8 mouse cellular contexts compared by ENCODE assay signal in genomic region chr5:134887447-134888335, GRCm38 (mm10). TPM values are rescaled to one million over a fixed set of nuclear protein-coding genes. Genes with fewer than 3 reads are reported as not detected.
DNase-seq lines count a peak whose midpoint lies in the region; ATAC-seq and TF ChIP-seq lines count a peak whose summit lies in the region.
"Had no signal": no experiment of that assay in that cellular context is flagged by ENCODE, and none has a peak within 500 bp of the region (broad histone marks: within the 10 kb centered on the region; RNA-seq: fewer than 3 reads in every experiment).

No protein-coding gene starts in this region.

- no peak for TF ChIP-seq EP300 in liver, postnatal 0 days (IDR thresholded peaks at IDR 0.05; ENCODE audit: low read depth)

- no peaks in the 10 kb centered on the region for H3K36me3 ChIP-seq in liver, postnatal 0 days (replicated peaks; ENCODE audit: insufficient read depth, low read length)

- no peak for ATAC-seq in liver, postnatal 0 days
- ATAC-seq in activated CD4-positive, CD25-positive, alpha-beta regulatory T cell, adult 4 months, result no peak
- no peak for ATAC-seq in megakaryocyte progenitor cell, adult 5-6 weeks (replicated peaks; ENCODE audit: poor library complexity)

- intact Hi-C loops in heart, postnatal 25 days (cut with DNase I), result no loop called here

- H3K27me3 ChIP-seq in liver, postnatal 0 days (ENCODE audit: insufficient read depth, low read length), result no peaks in the 10 kb centered on the region

- peak overlapping the region; percentile 18; the same call in 1 of the 2 replicates for H3K27ac ChIP-seq in liver, postnatal 0 days (ENCODE audit: low read depth)

- no peak overlapping the region for H3K4me2 ChIP-seq in liver, postnatal 0 days (ENCODE audit: low read depth, low read length)

- H3K9me3 ChIP-seq in liver, postnatal 0 days (ENCODE audit: low read length), result no peaks in the 10 kb centered on the region

- DNase-seq in adrenal gland, adult 2 months, result peak; percentile 70
- peak; percentile 68 for DNase-seq in adrenal gland, postnatal 14 days
- DNase-seq in heart, postnatal 25 days (ENCODE audit: low spot score), result peak; percentile 83
- DNase-seq in liver, postnatal 0 days, result no peak
- DNase-seq in testis, postnatal 14 days (ENCODE audit: low spot score), result no peak

- no peak for TF ChIP-seq CTCF in liver, postnatal 0 days (IDR thresholded peaks at IDR 0.05; ENCODE audit: low read depth)

- H3K4me3 ChIP-seq in liver, postnatal 0 days (ENCODE audit: low read depth, low read length), result no peak overlapping the region

- 37% methylated on average over 18 of the region's 18 CpGs for WGBS in liver, postnatal 0 days (ENCODE audit: insufficient replicate concordance)

- H3K9ac ChIP-seq in liver, postnatal 0 days (replicated peaks), result no peak overlapping the region

- no peaks in the 10 kb centered on the region for H3K4me1 ChIP-seq in liver, postnatal 0 days (ENCODE audit: insufficient read depth)

RNA-seq across cellular contexts. Expression of gene Tmem270, which starts 18.8 kb away (rescaled TPM):
- total RNA-seq in adrenal gland, adult 2 months (2021), result not detected
- not detected in 2 replicates for polyA plus RNA-seq in adrenal gland, adult 2 months (2012; rRNA removed)
- not detected in 2 replicates for total RNA-seq in adrenal gland, postnatal 14 days (2021)
- total RNA-seq in heart, postnatal 25 days (2021), result not detected
- not detected in 2 replicates for polyA plus RNA-seq in liver, postnatal 0 days (2015; fragmentation: Nextera tagmentation; extraction: Ambion mirVana)
- polyA plus RNA-seq in activated CD4-positive, CD25-positive, alpha-beta regulatory T cell, adult 4 months (2017; shearing (Covaris generic)), result not detected
- total RNA-seq in megakaryocyte progenitor cell, adult 5-6 weeks (2015), result not detected in 2 replicates
- not detected in 2 replicates for total RNA-seq in megakaryocyte progenitor cell, adult 5-6 weeks (2017)
- total RNA-seq: gastrocnemius, postnatal 36 days had no signal

RNA-seq across cellular contexts. Expression of gene Cldn13, which starts 27.6 kb away (rescaled TPM):
- not detected for total RNA-seq in adrenal gland, adult 2 months (2021)
- not detected in 2 replicates for polyA plus RNA-seq in adrenal gland, adult 2 months (2012; rRNA removed)
- 0.60 and 3.7 TPM in 2 replicates for total RNA-seq in adrenal gland, postnatal 14 days (2021)
- total RNA-seq in heart, postnatal 25 days (2021), result not detected
- 138 and 152 TPM in 2 replicates for polyA plus RNA-seq in liver, postnatal 0 days (2015; fragmentation: Nextera tagmentation; extraction: Ambion mirVana)
- polyA plus RNA-seq in activated CD4-positive, CD25-positive, alpha-beta regulatory T cell, adult 4 months (2017; shearing (Covaris generic)), result 1 to 10 TPM in 1 of 2 experiments, not detected in 1; 1.3 TPM
- total RNA-seq in megakaryocyte progenitor cell, adult 5-6 weeks (2015), result 17.0 and 19.0 TPM in 2 replicates
- total RNA-seq in megakaryocyte progenitor cell, adult 5-6 weeks (2017), result 5.3 and 10.9 TPM in 2 replicates
- total RNA-seq: gastrocnemius, postnatal 36 days had no signal

RNA-seq across cellular contexts. Expression of gene Mettl27, which starts 44.5 kb away (rescaled TPM):
- 10 to 100 TPM; 23.5 to 33.1 TPM for total RNA-seq in adrenal gland, adult 2 months (2021)
- polyA plus RNA-seq in adrenal gland, adult 2 months (2012; rRNA removed), result 22.5 and 39.1 TPM in 2 replicates
- 24.5 and 28.5 TPM in 2 replicates for total RNA-seq in adrenal gland, postnatal 14 days (2021)
- total RNA-seq in heart, postnatal 25 days (2021), result 1 to 10 TPM; 5.0 to 5.6 TPM
- polyA plus RNA-seq in liver, postnatal 0 days (2015; fragmentation: Nextera tagmentation; extraction: Ambion mirVana), result 17.3 and 21.7 TPM in 2 replicates
- 10 to 100 TPM; 20.4 to 23.3 TPM for polyA plus RNA-seq in activated CD4-positive, CD25-positive, alpha-beta regulatory T cell, adult 4 months (2017; shearing (Covaris generic))
- 1.9 and 3.9 TPM in 2 replicates for total RNA-seq in megakaryocyte progenitor cell, adult 5-6 weeks (2015)
- total RNA-seq in megakaryocyte progenitor cell, adult 5-6 weeks (2017), result 0.92 and 3.4 TPM in 2 replicates

RNA-seq across cellular contexts. Expression of gene Cldn4, which starts 59.0 kb away (rescaled TPM):
- total RNA-seq in adrenal gland, adult 2 months (2021), result not detected
- polyA plus RNA-seq in adrenal gland, adult 2 months (2012; rRNA removed), result 0.06 TPM in 1 of 2 replicates, not detected in the other
- total RNA-seq in adrenal gland, postnatal 14 days (2021), result not detected in 2 replicates
- not detected for total RNA-seq in heart, postnatal 25 days (2021)
- polyA plus RNA-seq in liver, postnatal 0 days (2015; fragmentation: Nextera tagmentation; extraction: Ambion mirVana), result 0.13 and 0.32 TPM in 2 replicates
- not detected for polyA plus RNA-seq in activated CD4-positive, CD25-positive, alpha-beta regulatory T cell, adult 4 months (2017; shearing (Covaris generic))
- total RNA-seq in megakaryocyte progenitor cell, adult 5-6 weeks (2015), result not detected in 2 replicates
- not detected in 2 replicates for total RNA-seq in megakaryocyte progenitor cell, adult 5-6 weeks (2017)
- total RNA-seq: gastrocnemius, postnatal 36 days had no signal

Comparison
In these comparisons a context has a peak if more than half of its experiments do, and no peak if none do; other contexts are left out.
1. DNase-seq: peak in adrenal gland, adult 2 months (single experiment), adrenal gland, postnatal 14 days (single experiment) and heart, postnatal 25 days (single experiment); none in liver, postnatal 0 days (single experiment) and testis, postnatal 14 days (single experiment).